Mouse (Mus musculus): ENCODE results near the gene Nos3. TPM values are rescaled to one million over a fixed set of nuclear protein-coding genes. Genes with fewer than 3 reads are reported as not detected.

Nos3 gene
- polyA plus RNA-seq, 1 experiment from 2014 or later = 7.5 TPM

DNA sequence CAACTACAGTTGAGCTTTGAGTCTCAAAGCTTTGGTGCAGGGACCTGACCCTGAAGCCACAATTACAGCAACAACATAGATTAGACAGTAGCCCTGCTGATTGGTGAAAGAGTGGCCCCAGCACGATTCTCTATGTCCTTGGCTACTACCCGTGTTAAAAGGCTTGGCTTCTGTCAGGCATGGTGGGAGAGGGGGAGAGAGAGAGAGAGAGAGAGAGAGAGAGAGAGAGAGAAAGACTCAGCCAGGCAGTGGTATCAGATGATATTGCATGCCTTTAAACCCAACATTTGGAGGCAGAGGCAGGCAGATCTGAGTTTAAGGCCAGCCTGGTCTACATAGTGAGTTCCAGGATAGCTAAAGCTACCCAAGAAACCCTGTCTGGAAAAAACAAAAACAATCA is 17.4 kb downstream of the Nos3 start:
- Histone ChIP-seq H3K27me3 (peaks cover 16% of the 10 kb centered on the region), H3K9ac (no peak overlapping the region), H3K4me2 (no peak overlapping the region), H3K36me3 (no peaks in the 10 kb centered on the region), H3K27ac (no peak overlapping the region), H3K9me3 (no peaks in the 10 kb centered on the region), H3K4me1 (peaks cover 21% of the 10 kb centered on the region), H3K4me3 (no peak overlapping the region)
- 60% methylated on average over 2 of the region's 2 CpGs for WGBS
- no peak for ATAC-seq (ENCODE audit: insufficient number of reproducible peaks, low FRiP score, low TSS enrichment, low read depth)

- Histone ChIP-seq H3K9ac (peak overlapping the region; percentile 21; the same call in 1 of the 2 replicates), H3K36me3 (no peaks in the 10 kb centered on the region), H3K4me2 (peak overlapping the region; percentile 82), H3K4me1 (peaks cover 34% of the 10 kb centered on the region), H3K27me3 (peaks cover 28% of the 10 kb centered on the region), H3K27ac (no peak overlapping the region), H3K4me3 (peak overlapping the region; percentile 45), H3K9me3 (no peaks in the 10 kb centered on the region)
- peak; percentile 76 for ATAC-seq (ENCODE audit: insufficient number of reproducible peaks, low FRiP score, low TSS enrichment, low read depth)
- under 1% methylated on average over 34 of the region's 34 CpGs for WGBS
Measured at GRCm38 (mm10) chr5:24383026-24383859, 18.6 kb downstream of the Nos3 start.

DNA sequence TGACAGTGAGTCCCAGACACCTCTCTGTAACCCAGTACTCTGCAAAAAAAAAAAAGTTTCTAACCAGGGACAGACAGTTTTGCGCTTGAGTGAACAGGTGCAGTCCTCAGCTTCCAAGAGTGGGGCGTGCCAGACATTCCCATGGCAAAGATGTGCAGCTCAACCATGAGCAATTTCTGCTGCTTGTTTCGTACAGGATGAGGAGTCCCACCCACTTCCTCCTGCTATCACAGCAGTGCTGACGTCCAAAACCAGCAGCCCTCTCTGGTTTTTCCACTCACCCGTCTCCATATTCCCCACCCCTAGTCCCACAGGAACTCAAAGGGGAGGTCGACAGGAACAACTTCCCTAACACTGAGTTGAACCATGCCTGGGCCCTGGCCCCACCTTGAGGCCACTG is 19.8 kb downstream of the Nos3 start:
- Histone ChIP-seq H3K36me3 (no peaks in the 10 kb centered on the region), H3K9ac (no peak overlapping the region), H3K27ac (peak overlapping the region; percentile 40; the same call in 1 of the 2 replicates), H3K9me3 (no peaks in the 10 kb centered on the region), H3K27me3 (peaks cover 32% of the 10 kb centered on the region), H3K4me2 (no peak overlapping the region), H3K4me3 (no peak overlapping the region), H3K4me1 (peaks cover 36% of the 10 kb centered on the region)
- 57% methylated on average over 6 of the region's 6 CpGs for WGBS
- no peak for ATAC-seq (ENCODE audit: insufficient number of reproducible peaks, low FRiP score, low TSS enrichment, low read depth)

DNA sequence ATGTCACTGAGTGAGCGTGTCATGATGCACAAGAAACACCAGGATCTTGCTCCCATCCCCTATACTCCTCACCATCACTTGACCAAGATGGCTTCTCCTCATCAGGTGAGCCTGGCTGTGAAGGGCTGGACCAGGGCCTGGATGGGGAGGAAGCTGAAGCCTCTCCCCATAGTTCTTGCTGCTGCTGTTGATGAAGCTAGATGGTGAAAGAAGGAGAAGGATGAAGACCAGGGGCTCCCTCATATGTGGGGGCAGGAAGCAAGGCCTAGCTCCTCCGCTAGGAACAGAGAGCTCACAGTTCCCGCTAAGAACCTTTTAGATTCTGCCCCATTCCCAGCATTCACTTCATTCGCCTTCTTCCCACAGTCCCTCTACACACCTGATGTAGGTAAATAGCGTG is 20.8 kb downstream of the Nos3 start:
- 90% methylated on average over 5 of the region's 5 CpGs for WGBS
- H3K4me3 ChIP-seq = no peak overlapping the region
- H3K27ac ChIP-seq = no peak overlapping the region
- peaks cover 36% of the 10 kb centered on the region for H3K4me1 ChIP-seq
- H3K36me3 ChIP-seq = no peaks in the 10 kb centered on the region
- H3K4me2 ChIP-seq = no peak overlapping the region
- peaks cover 37% of the 10 kb centered on the region for H3K27me3 ChIP-seq
- no peak overlapping the region for H3K9ac ChIP-seq
- H3K9me3 ChIP-seq = no peaks in the 10 kb centered on the region
- ATAC-seq (ENCODE audit: insufficient number of reproducible peaks, low FRiP score, low TSS enrichment, low read depth) = no peak

DNA sequence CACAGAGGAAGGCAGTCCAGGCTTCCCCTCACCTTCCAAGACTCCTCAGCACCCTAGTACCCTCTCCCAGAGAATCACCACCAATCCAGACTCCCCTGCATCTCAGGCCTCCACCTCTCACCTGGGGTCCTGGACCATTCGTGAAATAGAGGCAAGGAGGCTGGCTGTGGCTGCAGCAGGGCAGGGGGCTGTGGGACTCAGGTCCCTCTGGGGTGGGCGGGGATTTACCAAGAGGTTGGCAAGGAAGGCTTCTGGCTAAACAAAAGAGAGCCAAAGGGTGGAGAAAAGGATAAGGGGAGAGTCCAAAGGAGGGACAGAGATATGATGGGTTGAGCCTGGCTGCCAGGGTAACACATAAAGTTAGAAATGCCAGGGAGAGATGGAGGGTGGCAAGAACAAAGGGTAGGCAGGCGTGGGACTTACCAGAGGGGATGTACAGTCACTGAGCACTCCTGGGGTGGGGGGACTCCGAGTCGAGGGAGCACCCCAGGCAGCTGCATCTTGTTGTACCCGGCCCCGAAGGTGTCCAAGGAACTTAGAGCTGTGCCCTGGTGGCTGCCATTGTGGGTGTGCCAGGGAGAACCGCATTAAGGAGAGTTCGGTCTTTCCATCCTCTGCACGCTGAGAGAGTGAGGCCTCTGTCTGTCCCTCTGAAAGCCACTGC is 21.4 kb downstream of the Nos3 start:
- Histone ChIP-seq H3K4me1 (peaks cover 36% of the 10 kb centered on the region), H3K36me3 (no peaks in the 10 kb centered on the region), H3K27ac (no peak overlapping the region), H3K9ac (no peak overlapping the region), H3K4me3 (no peak overlapping the region), H3K9me3 (no peaks in the 10 kb centered on the region), H3K4me2 (no peak overlapping the region), H3K27me3 (peaks cover 37% of the 10 kb centered on the region)
- ATAC-seq (ENCODE audit: insufficient number of reproducible peaks, low FRiP score, low TSS enrichment, low read depth) = no peak
- WGBS = 84% methylated on average over 10 of the region's 10 CpGs

GRCm38 (mm10) chr5:24387264-24388241 is 22.9 kb downstream of the Nos3 start:
- Histone ChIP-seq H3K9me3 (no peaks in the 10 kb centered on the region), H3K27ac (peak overlapping the region; percentile 27; the same call in 1 of the 2 replicates), H3K4me2 (peak overlapping the region; percentile 100), H3K4me3 (peak overlapping the region; percentile 48), H3K36me3 (no peaks in the 10 kb centered on the region), H3K4me1 (peaks cover 36% of the 10 kb centered on the region), H3K27me3 (peaks cover 37% of the 10 kb centered on the region), H3K9ac (peak overlapping the region; percentile 44)
- ATAC-seq (ENCODE audit: insufficient number of reproducible peaks, low FRiP score, low TSS enrichment, low read depth) = no peak
- 2% methylated on average over 73 of the region's 73 CpGs for WGBS

- peak overlapping the region; percentile 44 for H3K9ac ChIP-seq
- H3K9me3 ChIP-seq = no peaks in the 10 kb centered on the region
- peaks cover 32% of the 10 kb centered on the region for H3K4me1 ChIP-seq
- H3K27ac ChIP-seq = no peak overlapping the region
- H3K27me3 ChIP-seq = peaks cover 37% of the 10 kb centered on the region
- no peak for ATAC-seq (ENCODE audit: insufficient number of reproducible peaks, low FRiP score, low TSS enrichment, low read depth)
- H3K4me3 ChIP-seq = peak overlapping the region; percentile 48
- H3K36me3 ChIP-seq = no peaks in the 10 kb centered on the region
- 27% methylated on average over 26 of the region's 26 CpGs for WGBS
- peak overlapping the region; percentile 100 for H3K4me2 ChIP-seq
Measured at GRCm38 (mm10) chr5:24388246-24388915, 23.8 kb downstream of the Nos3 start.

- ATAC-seq (ENCODE audit: insufficient number of reproducible peaks, low FRiP score, low TSS enrichment, low read depth) = no peak
- H3K4me2 ChIP-seq = no peak overlapping the region
- 58% methylated on average over 7 of the region's 7 CpGs for WGBS
- no peaks in the 10 kb centered on the region for H3K36me3 ChIP-seq
- no peak overlapping the region for H3K27ac ChIP-seq
- no peak overlapping the region for H3K4me3 ChIP-seq
- H3K9ac ChIP-seq = no peak overlapping the region
- H3K9me3 ChIP-seq = no peaks in the 10 kb centered on the region
- H3K27me3 ChIP-seq = peaks cover 37% of the 10 kb centered on the region
- peaks cover 32% of the 10 kb centered on the region for H3K4me1 ChIP-seq
Measured at GRCm38 (mm10) chr5:24389011-24389657, 24.5 kb downstream of the Nos3 start.

DNA sequence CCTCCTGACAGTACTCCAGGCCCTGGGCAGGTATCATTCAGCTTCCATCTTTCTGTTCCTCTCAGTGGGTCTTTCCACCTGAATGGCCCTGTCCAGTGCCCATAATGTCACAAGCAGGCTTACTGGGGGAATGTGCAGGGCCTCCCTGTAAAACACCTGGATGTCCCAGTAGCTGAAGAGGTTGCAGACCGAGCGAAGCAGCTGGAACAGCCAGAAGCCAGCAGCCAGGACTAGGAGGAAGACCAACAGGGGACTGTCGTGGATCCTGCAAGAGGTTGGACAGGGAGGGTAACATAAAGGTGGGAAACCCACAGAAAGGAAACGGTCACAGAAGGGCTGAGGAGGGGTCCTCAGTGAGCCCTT is 25.0 kb downstream of the Nos3 start:
- Histone ChIP-seq H3K27me3 (peaks cover 37% of the 10 kb centered on the region), H3K4me1 (peaks cover 27% of the 10 kb centered on the region), H3K27ac (no peak overlapping the region), H3K4me2 (no peak overlapping the region), H3K9ac (no peak overlapping the region), H3K4me3 (no peak overlapping the region), H3K36me3 (no peaks in the 10 kb centered on the region), H3K9me3 (no peaks in the 10 kb centered on the region)
- ATAC-seq (ENCODE audit: insufficient number of reproducible peaks, low FRiP score, low TSS enrichment, low read depth) = no peak
- 65% methylated on average over 4 of the region's 4 CpGs for WGBS

GRCm38 (mm10) chr5:24391864-24392263 is 27.3 kb downstream of the Nos3 start, which contains the start of gene Atg9b:
TSS of gene Atg9b (minus strand) at chr5:24392143.
- Histone ChIP-seq H3K27ac (no peak within 1 kb of the TSS), H3K9ac (no peak within 1 kb of the TSS), H3K9me3 (no peaks in the 10 kb centered on the region), H3K4me2 (no peak within 1 kb of the TSS), H3K4me3 (no peak within 1 kb of the TSS), H3K27me3 (peaks cover 22% of the 10 kb centered on the region), H3K36me3 (no peaks in the 10 kb centered on the region), H3K4me1 (peaks cover 24% of the 10 kb centered on the region)
- ATAC-seq (ENCODE audit: insufficient number of reproducible peaks, low FRiP score, low TSS enrichment, low read depth) = no peak
- WGBS = 77% methylated on average over 7 of the region's 7 CpGs

DNA sequence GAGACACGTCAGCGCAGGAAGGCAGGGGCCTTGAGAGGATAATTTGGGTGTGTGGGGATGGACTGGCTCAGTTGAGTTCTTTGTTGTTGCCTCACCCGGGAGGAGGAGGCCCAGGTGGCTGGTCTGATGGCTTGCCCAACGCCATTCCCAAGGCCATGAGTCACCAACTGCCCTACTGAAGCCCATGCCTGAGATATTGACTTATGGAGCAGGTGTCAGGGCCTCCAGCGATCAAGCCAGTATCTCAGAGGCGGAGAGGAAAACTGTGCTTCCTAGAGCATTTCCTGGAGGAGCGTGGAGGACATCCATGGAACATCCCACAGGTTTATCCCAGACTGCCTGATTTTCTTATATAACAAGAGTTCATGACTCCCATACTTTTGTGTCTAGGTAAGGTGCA is 28.1 kb downstream of the Nos3 start:
- H3K4me3 ChIP-seq = no peak overlapping the region
- WGBS = 74% methylated on average over 7 of the region's 7 CpGs
- no peak for ATAC-seq (ENCODE audit: insufficient number of reproducible peaks, low FRiP score, low TSS enrichment, low read depth)
- no peaks in the 10 kb centered on the region for H3K36me3 ChIP-seq
- no peak overlapping the region for H3K4me2 ChIP-seq
- H3K9ac ChIP-seq = no peak overlapping the region
- peaks cover 14% of the 10 kb centered on the region; the same call in 1 of the 2 replicates for H3K27me3 ChIP-seq
- peaks cover 16% of the 10 kb centered on the region for H3K4me1 ChIP-seq
- no peak overlapping the region for H3K27ac ChIP-seq
- H3K9me3 ChIP-seq = no peaks in the 10 kb centered on the region

Data from limb, embryonic 15.5 days (tissue).